Mouse (Mus musculus) spleen, adult 2 months (tissue): ENCODE measurements at regions not wholly inside any gene's neighbourhood (a gene's known extent, or its start where the extent isn't known, plus 50 kb on each side); places are given as distances from the start of the nearest gene placed in this dataset.

Experiments used
- DNase-seq, 2 experiments: peaks; one replicate each; pipeline versions ENCODE4 v3.0.0 to v3.0.0-alpha.2; 2012 to 2021; ENCODE audit warnings: low spot score in 2 of 2, low read depth in 1 of 2
- H3K27ac ChIP-seq: fragments of 200-500 bp; 2 replicates; pipeline ENCODE4 v1.5.1; 2012; ENCODE audit warnings: low read length, inconsistent platforms; ENCODE audit not compliant: insufficient read depth
- H3K27me3 ChIP-seq: fragments of 200-500 bp; 2 replicates; pipeline ENCODE4 v1.6.1; 2012; ENCODE audit warnings: mild to moderate bottlenecking, moderate library complexity, low read length, inconsistent platforms; ENCODE audit not compliant: control insufficient read depth, insufficient read depth
- H3K36me3 ChIP-seq: fragments of 200-500 bp; 2 replicates; pipeline ENCODE4 v1.6.1; 2012; ENCODE audit warnings: mild to moderate bottlenecking, low read length, inconsistent platforms; ENCODE audit not compliant: control insufficient read depth, insufficient read depth
- H3K4me1 ChIP-seq: fragments of 200-500 bp; 2 replicates; pipeline ENCODE4 v1.6.1; 2011; ENCODE audit warnings: inconsistent platforms; ENCODE audit not compliant: control insufficient read depth, insufficient read depth, insufficient read length
- H3K4me3 ChIP-seq: fragments of 200-500 bp; 2 replicates; pipeline ENCODE4 v1.5.1; 2011; ENCODE audit warnings: mild to moderate bottlenecking, inconsistent platforms; ENCODE audit not compliant: insufficient read depth, insufficient read length; ENCODE audit errors: extremely low read depth
- CTCF ChIP-seq: fragments of 200-500 bp; IDR thresholded peaks from 2 replicates; pipeline ENCODE4 v1.5.1; 2011; ENCODE audit warnings: mild to moderate bottlenecking, inconsistent platforms; ENCODE audit not compliant: insufficient read depth, insufficient read length, insufficient replicate concordance; ENCODE audit errors: extremely low read depth
- POLR2A ChIP-seq: fragments of 200-500 bp; IDR thresholded peaks from 2 replicates; pipeline ENCODE4 v1.6.1; 2011; ENCODE audit warnings: low read depth, low read length, inconsistent platforms
- WGBS: fragments of 180-500 bp; shearing (Covaris S2); methylation state at CpG from one replicate; pipeline ENCODE4 v1.1.7; 2018; 5-methylcytosine and 5-hydroxymethylcytosine counted together

DNA sequence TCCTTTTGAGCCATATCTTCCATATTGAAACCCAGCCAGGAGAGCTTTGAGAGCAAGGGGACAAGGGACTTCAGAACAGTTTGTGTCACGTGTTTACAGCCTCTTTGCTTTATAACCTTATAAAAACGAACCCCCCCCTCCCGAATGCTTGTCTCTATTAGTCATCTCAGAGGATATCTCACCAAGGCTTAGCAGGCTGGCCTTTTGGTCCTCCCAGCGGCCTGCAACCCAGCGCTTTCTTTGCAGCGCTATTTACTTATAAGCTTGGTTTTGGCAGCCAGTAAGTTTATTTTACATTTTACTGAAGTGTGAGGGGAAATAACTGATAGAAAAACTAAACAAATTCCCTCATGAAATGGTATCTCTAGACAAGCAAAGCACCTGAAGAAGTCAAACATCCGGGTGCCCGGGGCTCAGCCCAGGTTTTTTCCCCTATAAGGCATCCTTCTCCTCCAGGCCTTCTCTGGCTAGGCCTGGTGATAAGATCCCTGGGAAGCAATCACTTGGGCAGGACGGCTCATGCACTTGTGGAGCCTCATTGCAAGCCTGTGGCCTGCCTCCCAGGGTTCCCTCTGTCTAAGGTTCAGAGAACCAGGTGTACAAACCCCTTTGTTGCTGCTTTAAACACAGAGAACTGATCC, 442.0 kb upstream of the Id4 start:
- Histone ChIP-seq H3K36me3 (no peaks in the 10 kb centered on the region), H3K27ac (no peak overlapping the region), H3K4me1 (no peaks in the 10 kb centered on the region), H3K27me3 (no peaks in the 10 kb centered on the region), H3K4me3 (no peak overlapping the region)
- TF ChIP-seq POLR2A (no peak), CTCF (no peak)
- 82% methylated on average over 9 of the region's 9 CpGs for WGBS
- DNase-seq: no peak

DNA sequence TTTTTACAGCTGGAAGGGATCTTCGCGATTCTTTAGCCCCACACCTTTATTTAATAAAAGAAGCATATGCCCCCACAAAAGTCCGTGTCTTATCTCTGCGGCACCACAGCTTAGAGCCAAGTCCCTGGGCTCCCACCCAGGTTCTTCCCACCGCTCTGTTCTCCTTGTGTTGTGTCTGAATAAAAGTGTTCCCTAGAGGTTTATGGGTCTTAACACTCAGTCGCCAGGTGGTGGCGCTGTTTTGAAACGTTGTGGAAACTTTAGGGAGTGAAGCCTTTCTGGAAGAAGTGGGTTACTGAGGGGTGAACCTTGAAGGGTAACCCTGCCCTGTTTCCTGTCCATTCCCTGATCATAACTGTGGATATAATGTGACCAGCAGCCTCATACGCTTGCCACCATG, 424.5 kb upstream of the Id4 start:
- TF ChIP-seq CTCF (no peak), POLR2A (no peak)
- Histone ChIP-seq H3K36me3 (no peaks in the 10 kb centered on the region), H3K4me1 (no peaks in the 10 kb centered on the region), H3K4me3 (no peak overlapping the region), H3K27ac (no peak overlapping the region), H3K27me3 (no peaks in the 10 kb centered on the region)
- no peak for DNase-seq
- WGBS: 53% methylated on average over 9 of the region's 9 CpGs

DNA sequence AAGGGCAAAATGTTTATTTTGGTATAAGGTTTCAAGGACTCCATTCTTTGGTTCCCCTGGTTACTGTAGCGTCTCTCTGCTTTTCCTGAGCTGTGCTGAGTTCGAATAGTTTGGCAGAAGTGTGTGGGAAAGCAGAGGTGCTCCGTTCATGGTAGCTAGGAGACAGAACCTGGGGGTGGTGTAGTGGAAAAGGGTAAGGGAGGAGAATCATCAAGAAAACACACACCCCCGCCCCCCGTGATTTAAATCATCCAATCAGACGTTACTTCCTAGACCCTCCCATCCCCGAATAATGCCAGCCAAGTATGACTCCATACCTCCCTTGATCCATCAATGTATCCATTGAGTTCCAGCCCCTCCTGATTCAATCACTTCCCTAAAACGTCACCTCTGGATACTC, 418.6 kb upstream of the Id4 start:
- WGBS: 87% methylated on average over 8 of the region's 8 CpGs
- no peaks in the 10 kb centered on the region for H3K27me3 ChIP-seq
- DNase-seq: no peak
- TF ChIP-seq CTCF (no peak), POLR2A (no peak)
- H3K36me3 ChIP-seq: no peaks in the 10 kb centered on the region
- H3K4me3 ChIP-seq: no peak overlapping the region
- H3K27ac ChIP-seq: no peak overlapping the region
- H3K4me1 ChIP-seq: no peaks in the 10 kb centered on the region

DNA sequence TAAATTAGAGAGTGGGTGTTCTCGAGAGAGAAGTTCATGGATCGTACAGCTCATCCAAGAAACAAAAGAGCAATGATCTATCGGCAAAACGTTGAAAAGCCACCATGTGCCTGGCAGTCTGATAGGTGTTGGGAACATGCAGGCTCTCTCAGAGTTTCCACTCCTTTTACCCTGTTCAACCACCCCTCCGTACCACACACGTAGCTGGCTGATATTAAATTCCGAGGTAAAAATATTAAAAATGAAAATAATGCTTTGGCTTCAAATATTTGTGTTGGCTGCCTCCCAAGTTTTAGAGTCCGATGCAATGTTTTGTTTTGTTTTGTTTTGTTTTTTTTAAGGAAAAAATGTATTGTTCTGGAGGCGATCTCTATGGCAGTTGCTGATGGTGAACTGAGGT, 418.0 kb upstream of the Id4 start:
- 89% methylated on average over 9 of the region's 9 CpGs for WGBS
- no peak for DNase-seq
- no peak overlapping the region for H3K27ac ChIP-seq
- no peak overlapping the region for H3K4me3 ChIP-seq
- H3K4me1 ChIP-seq: no peaks in the 10 kb centered on the region
- H3K36me3 ChIP-seq: no peaks in the 10 kb centered on the region
- TF ChIP-seq POLR2A (no peak), CTCF (no peak)
- H3K27me3 ChIP-seq: no peaks in the 10 kb centered on the region

GRCm38 (mm10) chr13:47843541-47844267, 417.3 kb upstream of the Id4 start:
- Histone ChIP-seq H3K27ac (no peak overlapping the region), H3K4me3 (no peak overlapping the region), H3K27me3 (no peaks in the 10 kb centered on the region), H3K4me1 (no peaks in the 10 kb centered on the region), H3K36me3 (no peaks in the 10 kb centered on the region)
- no peak for DNase-seq
- TF ChIP-seq POLR2A: no peak
- no peak for TF ChIP-seq CTCF
- WGBS: 80% methylated on average over 13 of the region's 13 CpGs

GRCm38 (mm10) chr13:47846713-47847112, 414.3 kb upstream of the Id4 start:
- H3K36me3 ChIP-seq: no peaks in the 10 kb centered on the region
- no peaks in the 10 kb centered on the region for H3K4me1 ChIP-seq
- no peak for DNase-seq
- H3K4me3 ChIP-seq: no peak overlapping the region
- no peak for TF ChIP-seq POLR2A
- no peak for TF ChIP-seq CTCF
- H3K27ac ChIP-seq: no peak overlapping the region
- no peaks in the 10 kb centered on the region for H3K27me3 ChIP-seq
- WGBS: 89% methylated on average over 3 of the region's 3 CpGs

DNA sequence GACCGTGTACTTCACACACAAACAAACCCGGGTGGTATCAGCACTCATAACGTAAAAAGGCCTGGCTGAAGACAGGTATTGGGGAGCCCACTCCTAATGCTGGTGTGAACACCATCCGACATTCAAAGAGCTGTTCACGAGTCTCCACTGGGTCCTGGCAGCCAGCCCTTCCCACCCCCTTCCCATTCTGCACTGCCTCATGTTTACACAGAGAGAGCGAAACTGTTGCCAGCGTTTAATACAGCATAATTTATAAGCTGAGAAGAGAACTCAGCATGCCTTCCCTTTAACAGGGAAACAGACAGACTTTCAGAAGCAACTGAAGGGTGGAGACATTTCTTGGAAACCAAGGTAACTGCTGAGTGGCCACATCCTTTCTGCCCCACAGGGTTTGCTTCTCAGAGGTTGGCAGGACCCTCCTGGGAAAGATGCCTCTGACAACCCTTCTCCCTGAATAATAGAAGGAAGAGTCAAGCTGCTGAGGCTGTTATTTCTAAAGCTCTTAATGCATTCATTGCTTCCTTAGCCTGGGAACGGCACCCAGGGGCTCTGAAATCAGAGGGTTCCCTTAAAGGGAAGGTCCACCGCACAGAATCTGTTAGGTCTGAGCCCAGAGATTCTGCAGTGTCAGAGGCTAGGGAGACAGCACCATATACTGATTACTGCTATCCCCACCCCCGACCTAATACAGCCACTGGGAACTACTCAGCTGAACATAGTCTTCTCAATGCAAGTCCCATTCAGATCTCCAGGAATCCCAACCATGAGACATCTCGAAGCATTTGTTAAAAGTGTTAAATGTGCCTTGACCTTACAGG, 412.4 kb upstream of the Id4 start:
- no peaks in the 10 kb centered on the region for H3K4me1 ChIP-seq
- H3K27me3 ChIP-seq: no peaks in the 10 kb centered on the region
- no peak overlapping the region for H3K27ac ChIP-seq
- H3K4me3 ChIP-seq: no peak overlapping the region
- DNase-seq: no peak
- 58% methylated on average over 11 of the region's 11 CpGs for WGBS
- no peaks in the 10 kb centered on the region for H3K36me3 ChIP-seq
- TF ChIP-seq CTCF: no peak
- TF ChIP-seq POLR2A: no peak
